Mouse (Mus musculus) liver, postnatal 0 days (tissue): ENCODE data around the gene Mical3.

Source experiments
- CTCF ChIP-seq: sonication (generic); IDR thresholded peaks from 2 replicates; pipeline ENCODE4 v1.5.1; 2016; ENCODE audit warnings: antibody characterized with exemption, low read depth
- EP300 ChIP-seq: IDR thresholded peaks from 2 replicates; pipeline ENCODE4 v1.6.1; 2016; ENCODE audit warnings: antibody characterized with exemption, low read depth, mild to moderate bottlenecking

GRCm38 (mm10) chr6:121026866-121027265 lies 103.9 kb downstream of the Mical3 start:
- TF ChIP-seq CTCF, result no peak
- TF ChIP-seq EP300, result no peak
